Mouse (Mus musculus): ENCODE data around the gene Rpl22.

- TF ChIP-seq CTCF (IDR thresholded peaks at IDR 0.05; ENCODE audit: control insufficient read depth, insufficient read depth, insufficient read length) (no peak), CEBPB (IDR thresholded peaks at IDR 0.05; ENCODE audit: low read depth) (no peak), USF1 (IDR thresholded peaks at IDR 0.05; ENCODE audit: low read depth) (no peak), MAX (IDR thresholded peaks at IDR 0.05) (no peak), MYOG (IDR thresholded peaks at IDR 0.05; ENCODE audit: control insufficient read depth, extremely low read depth, insufficient read length) (no peak)
Measured at GRCm38 (mm10) chr4:152338419-152339292, 13.1 kb downstream of the Rpl22 start, which contains the start of gene Chd5.
